Mouse (Mus musculus) kidney, adult 8-10 months (tissue): ENCODE results near the gene Amigo1.

ENCODE experiments used
- DNase-seq, 2 experiments: peaks; one replicate each; pipeline ENCODE4 v3.0.0; 2022

The Amigo1 gene

GRCm38 (mm10) chr3:108186098-108187047, at the start of gene Amigo1:
Amigo1 (plus strand) TSS chr3:108186335.
- DNase-seq: no peak

GRCm38 (mm10) chr3:108139113-108139512, 47.0 kb upstream of the Amigo1 start:
- no peak for DNase-seq

- DNase-seq: no peak
Measured at GRCm38 (mm10) chr3:108140786-108141185, 45.3 kb upstream of the Amigo1 start.

GRCm38 (mm10) chr3:108145534-108146445, 40.3 kb upstream of the Amigo1 start, which contains the start of gene Gnai3:
Gnai3 (minus strand) TSS chr3:108146146.
- DNase-seq: peak; percentile 91 to 93

- no peak for DNase-seq
Measured at GRCm38 (mm10) chr3:108146671-108147070, 39.5 kb upstream of the Amigo1 start.

GRCm38 (mm10) chr3:108147386-108148235, 38.5 kb upstream of the Amigo1 start:
- DNase-seq: peak; percentile 85 to 94

GRCm38 (mm10) chr3:108152290-108152689, 33.8 kb upstream of the Amigo1 start:
- no peak for DNase-seq

- no peak for DNase-seq
Measured at GRCm38 (mm10) chr3:108154656-108155055, 31.5 kb upstream of the Amigo1 start, which contains the start of gene Gpr61. Gpr61 (minus strand) TSS chr3:108154882.

GRCm38 (mm10) chr3:108158383-108159037, 27.6 kb upstream of the Amigo1 start:
- DNase-seq: no peak

GRCm38 (mm10) chr3:108164091-108164490, 22.0 kb upstream of the Amigo1 start:
- DNase-seq: no peak

GRCm38 (mm10) chr3:108164807-108165206, 21.3 kb upstream of the Amigo1 start:
- DNase-seq: peak; percentile 68 to 81

GRCm38 (mm10) chr3:108165532-108166315, 20.4 kb upstream of the Amigo1 start:
- DNase-seq: no peak

- peak; percentile 34 to 45 for DNase-seq
Measured at GRCm38 (mm10) chr3:108166486-108167211, 19.5 kb upstream of the Amigo1 start.

GRCm38 (mm10) chr3:108167499-108167898, 18.6 kb upstream of the Amigo1 start:
- DNase-seq: no peak

- DNase-seq: no peak
Measured at GRCm38 (mm10) chr3:108169199-108169598, 16.9 kb upstream of the Amigo1 start.

GRCm38 (mm10) chr3:108174672-108175531, 11.2 kb upstream of the Amigo1 start:
- DNase-seq: peak in 1 of 2 experiments; percentile 41

GRCm38 (mm10) chr3:108178756-108179715, 7.1 kb upstream of the Amigo1 start:
- DNase-seq: no peak

GRCm38 (mm10) chr3:108180514-108180913, 5.6 kb upstream of the Amigo1 start:
- DNase-seq: no peak
